In the genomic region with DNA sequence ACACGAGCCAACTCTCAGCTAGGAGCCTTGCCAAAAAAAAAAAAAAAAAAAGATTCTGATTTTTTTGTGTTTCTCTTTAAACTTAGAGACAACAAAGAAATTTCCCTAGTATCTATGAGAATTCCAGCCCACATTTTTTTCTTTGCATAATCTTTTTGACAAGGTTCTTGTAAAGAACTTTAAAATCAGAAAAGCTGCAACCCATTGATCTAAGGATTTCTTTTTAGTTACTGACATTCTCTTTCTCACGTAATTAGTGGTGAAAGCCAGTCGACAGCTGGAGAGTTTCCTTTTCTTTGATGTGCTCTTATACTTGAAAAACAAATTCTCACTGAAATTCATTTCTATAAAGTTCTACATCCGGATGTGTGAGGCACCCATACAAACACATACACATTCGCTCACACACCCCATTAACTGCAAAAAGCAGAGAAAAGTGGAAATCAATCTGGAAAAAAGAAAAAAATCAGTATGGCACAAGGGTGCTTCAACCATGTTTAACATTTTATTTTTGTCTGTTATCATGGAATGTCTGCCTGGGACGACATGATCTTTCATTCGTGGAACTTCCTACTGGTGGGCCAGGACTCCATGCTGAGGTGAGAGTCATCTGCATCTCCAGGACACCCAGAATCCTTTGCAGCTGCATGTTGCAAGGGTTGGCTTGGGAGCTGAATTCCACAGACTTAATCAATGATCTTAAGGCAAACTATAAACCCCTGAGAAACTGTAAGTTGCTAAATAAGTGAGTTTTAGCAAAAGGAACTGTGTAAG, we compare ENCODE assay signal across 25 mouse cellular contexts.
A peak's percentile ranks its signal among the peaks of the same experiment; 100 is the strongest.
DNase-seq lines count a peak whose midpoint lies in the region; ATAC-seq and TF ChIP-seq lines count a peak whose summit lies in the region.
"Had no signal": no experiment of that assay in that cellular context is flagged by ENCODE, and none has a peak within 500 bp of the region (broad histone marks: within the 10 kb centered on the region; RNA-seq: fewer than 3 reads in every experiment).

No protein-coding gene starts in this region.

- in situ Hi-C loops in CH12.LX (cut with MboI; ENCODE audit: low pct_ligation_motif_present, low pct_unique_long_range_greater_than_20kb, low sequenced_read_pairs) = no loop called here

- 44% methylated on average over 7 of the region's 7 CpGs for WGBS in hindbrain, embryonic 14.5 days
- 52% methylated on average over 7 of the region's 7 CpGs for WGBS in hindbrain, embryonic 10.5 days

- TF ChIP-seq RAD21 in CH12.LX (IDR thresholded peaks at IDR 0.05; ENCODE audit: low read depth, low read length) = no peak

- no peak for TF ChIP-seq CTCF in CH12.LX (conservative IDR thresholded peaks at IDR 0.05 in 1 of 2, IDR thresholded peaks at IDR 0.05 in 1 of 2; ENCODE audit: low read depth in 2 of 2, low read length in 2 of 2)

- no peak overlapping the region for H3K4me2 ChIP-seq in hindbrain, embryonic 14.5 days (replicated peaks)
- 0 out of 2 replicates have a peak overlapping the region, but pooled peaks have one; percentile 21 for H3K4me2 ChIP-seq in CH12.LX (ENCODE audit: insufficient read depth, low read depth, poor library complexity, severe bottlenecking)
- H3K4me2 ChIP-seq: heart, embryonic 15.5 days; liver, embryonic 13.5 days; midbrain, embryonic 15.5 days; neural tube, embryonic 12.5 days had no signal

- no peak overlapping the region for H3K4me3 ChIP-seq in hindbrain, embryonic 14.5 days (replicated peaks; ENCODE audit: low read length)
- H3K4me3 ChIP-seq in hindbrain, embryonic 10.5 days = no peak overlapping the region
- H3K4me3 ChIP-seq in CH12.LX (replicated peaks in 1 of 3; ENCODE audit: low read depth in 2 of 3, low read length in 2 of 3, poor library complexity in 1 of 3) = no peak overlapping the region
- H3K4me3 ChIP-seq: heart, embryonic 15.5 days; liver, embryonic 13.5 days; midbrain, embryonic 15.5 days; neural tube, embryonic 12.5 days had no signal

- peaks cover 10% of the 10 kb centered on the region for H3K4me1 ChIP-seq in hindbrain, embryonic 14.5 days (replicated peaks; ENCODE audit: control insufficient read depth, insufficient read depth, low read length)
- no peaks in the 10 kb centered on the region for H3K4me1 ChIP-seq in hindbrain, embryonic 10.5 days (replicated peaks)
- no peaks in the 10 kb centered on the region; a peak in 1 of 4 replicates for H3K4me1 ChIP-seq in CH12.LX (ENCODE audit: control insufficient read depth in 1 of 2, insufficient read depth in 2 of 2)
- H3K4me1 ChIP-seq: heart, embryonic 15.5 days; liver, embryonic 13.5 days; midbrain, embryonic 15.5 days; neural tube, embryonic 12.5 days had no signal

- no peaks in the 10 kb centered on the region for H3K9me3 ChIP-seq in hindbrain, embryonic 14.5 days (ENCODE audit: control insufficient read depth, low read length)
- no peaks in the 10 kb centered on the region for H3K9me3 ChIP-seq in hindbrain, embryonic 10.5 days
- H3K9me3 ChIP-seq in CH12.LX (replicated peaks; ENCODE audit: low read length) = no peaks in the 10 kb centered on the region
- H3K9me3 ChIP-seq: heart, embryonic 15.5 days; liver, embryonic 13.5 days; midbrain, embryonic 15.5 days; neural tube, embryonic 12.5 days had no signal

- no peak overlapping the region for H3K9ac ChIP-seq in hindbrain, embryonic 14.5 days
- H3K9ac ChIP-seq in CH12.LX (ENCODE audit: insufficient read depth, low read depth) = no peak overlapping the region
- H3K9ac ChIP-seq: heart, embryonic 15.5 days; liver, embryonic 13.5 days; midbrain, embryonic 15.5 days; neural tube, embryonic 12.5 days had no signal

- DNase-seq in hindbrain, embryonic 14.5 days (ENCODE audit: low spot score) = no peak
- DNase-seq in hindbrain, embryonic 10.5 days (ENCODE audit: low spot score) = no peak
- DNase-seq in CH12.LX (ENCODE audit: extremely low read depth) = no peak
- peak; percentile 17 for DNase-seq in brain, adult 2 months (ENCODE audit: low read depth, low spot score)
- peak; percentile 8 for DNase-seq in lung, postnatal 36 days
- DNase-seq in left cerebral cortex, postnatal 10 days (ENCODE audit: extremely low spot score in 1 of 2, low spot score in 2 of 2) = no peak
- no peak for DNase-seq in ovary, postnatal 10 days (ENCODE audit: low spot score)
- DNase-seq: adrenal gland, postnatal 36 days; cerebellum, adult 11-12 months; cerebellum, postnatal 10 days; gastrocnemius, postnatal 36 days; heart, postnatal 36 days; kidney, adult 9 months; kidney, postnatal 36 days; layer of hippocampus, postnatal 36 days; liver, embryonic 13.5 days; right cerebral cortex, adult 18-20 months; right cerebral cortex, postnatal 4 days; thymus, postnatal 25 days had no signal

- dilution Hi-C loops in CH12.LX (cut with MboI; ENCODE audit: extremely low pct_ligation_motif_present, extremely low pct_unique_long_range_greater_than_20kb, low sequenced_read_pairs) = no loop called here

- TF ChIP-seq EP300 in CH12.LX (IDR thresholded peaks at IDR 0.05; ENCODE audit: low read length) = no peak

- ATAC-seq in hindbrain, embryonic 14.5 days (ENCODE audit: low FRiP score) = 0 out of 2 replicates have a peak, but pooled peaks have one; percentile 4
- ATAC-seq: hindbrain, embryonic 16.5 days; intestine, embryonic 16.5 days had no signal

- TF ChIP-seq POLR2A in CH12.LX (IDR thresholded peaks at IDR 0.05; ENCODE audit: low read depth, low read length) = no peak

- intact Hi-C loops in left cerebral cortex, postnatal 10 days (cut with DNase I) = no loop called here

- H3K27me3 ChIP-seq in hindbrain, embryonic 14.5 days (ENCODE audit: control insufficient read depth, insufficient read depth, low read length) = no peaks in the 10 kb centered on the region
- no peaks in the 10 kb centered on the region for H3K27me3 ChIP-seq in hindbrain, embryonic 10.5 days (ENCODE audit: insufficient read depth, poor library complexity, severe bottlenecking)
- H3K27me3 ChIP-seq in CH12.LX (replicated peaks) = no peaks in the 10 kb centered on the region
- H3K27me3 ChIP-seq: heart, embryonic 15.5 days; liver, embryonic 13.5 days; midbrain, embryonic 15.5 days; neural tube, embryonic 12.5 days had no signal

- H3K36me3 ChIP-seq in hindbrain, embryonic 14.5 days (replicated peaks; ENCODE audit: control insufficient read depth, insufficient read depth) = no peaks in the 10 kb centered on the region
- H3K36me3 ChIP-seq in hindbrain, embryonic 10.5 days = no peaks in the 10 kb centered on the region
- H3K36me3 ChIP-seq in CH12.LX (replicated peaks in 1 of 2; ENCODE audit: control insufficient read depth in 1 of 2, insufficient read depth in 1 of 2, low read length in 1 of 2) = no peaks in the 10 kb centered on the region
- H3K36me3 ChIP-seq: heart, embryonic 15.5 days; liver, embryonic 13.5 days; midbrain, embryonic 15.5 days; neural tube, embryonic 12.5 days had no signal

- no peaks in the 10 kb centered on the region for H3K79me2 ChIP-seq in CH12.LX (replicated peaks; ENCODE audit: control insufficient read depth, extremely low read depth, insufficient read depth, poor library complexity, severe bottlenecking)

- no peak overlapping the region for H3K27ac ChIP-seq in hindbrain, embryonic 14.5 days
- H3K27ac ChIP-seq in hindbrain, embryonic 10.5 days = no peak overlapping the region
- H3K27ac ChIP-seq in CH12.LX (ENCODE audit: insufficient read depth, low read depth) = no peak overlapping the region
- H3K27ac ChIP-seq: heart, embryonic 15.5 days; liver, embryonic 13.5 days; macrophage; midbrain, embryonic 15.5 days; neural tube, embryonic 12.5 days had no signal

TF ChIP-seq in CH12.LX, 34 proteins besides CTCF, POLR2A, EP300 and RAD21:
- TF ChIP-seq ZNF384 (IDR thresholded peaks at IDR 0.05; ENCODE audit: low read depth, low read length) (peak; percentile 18; the same call in 1 of the 2 replicates), KAT2A (IDR thresholded peaks at IDR 0.05; ENCODE audit: insufficient replicate concordance, low read length) (no peak)

Comparison
In these comparisons a context has a peak if more than half of its experiments do, and no peak if none do; other contexts are left out.
1. DNase-seq: peak in brain, adult 2 months (single experiment) and lung, postnatal 36 days (single experiment); none in hindbrain, embryonic 14.5 days (single experiment), hindbrain, embryonic 10.5 days (single experiment), CH12.LX (single experiment), left cerebral cortex, postnatal 10 days (0 of 2) and ovary, postnatal 10 days (single experiment).